Mouse (Mus musculus) megakaryocyte, embryonic 14.5 days (primary cell): Measurements from ENCODE around the gene Tac4.

Experiments used
- FLI1 ChIP-seq: IDR thresholded peaks from 2 replicates; pipeline ENCODE4 v1.6.1; 2012; ENCODE audit warnings: low read length, inconsistent platforms, mixed read lengths
- GATA1 ChIP-seq: IDR thresholded peaks from 3 replicates; pipeline ENCODE4 v1.6.1; 2012; ENCODE audit warnings: mixed read lengths, low read length, inconsistent platforms, borderline replicate concordance

- TF ChIP-seq FLI1 (no peak), GATA1 (no peak)
These were observed 22.9 kb upstream of the Tac4 start for GRCm38 (mm10) chr11:95238477-95238876.
